Mouse (Mus musculus) cerebellum, postnatal 4 days (tissue): Measurements from ENCODE around the gene Klf9.

ENCODE experiments used
- DNase-seq, 2 experiments: peaks; one replicate each; pipeline ENCODE4 v3.0.0; 2022; ENCODE audit warnings: low spot score in 2 of 2, mixed read lengths in 1 of 2

Klf9 gene

GRCm38 (mm10) chr19:23164651-23165240, 23.7 kb downstream of the Klf9 start:
- DNase-seq, result no peak

GRCm38 (mm10) chr19:23166550-23167284, 25.7 kb downstream of the Klf9 start:
- no peak for DNase-seq

- DNase-seq, result no peak
Measured at GRCm38 (mm10) chr19:23168899-23169658, 28.1 kb downstream of the Klf9 start.

GRCm38 (mm10) chr19:23169659-23170050, 28.6 kb downstream of the Klf9 start:
- DNase-seq, result no peak

DNA sequence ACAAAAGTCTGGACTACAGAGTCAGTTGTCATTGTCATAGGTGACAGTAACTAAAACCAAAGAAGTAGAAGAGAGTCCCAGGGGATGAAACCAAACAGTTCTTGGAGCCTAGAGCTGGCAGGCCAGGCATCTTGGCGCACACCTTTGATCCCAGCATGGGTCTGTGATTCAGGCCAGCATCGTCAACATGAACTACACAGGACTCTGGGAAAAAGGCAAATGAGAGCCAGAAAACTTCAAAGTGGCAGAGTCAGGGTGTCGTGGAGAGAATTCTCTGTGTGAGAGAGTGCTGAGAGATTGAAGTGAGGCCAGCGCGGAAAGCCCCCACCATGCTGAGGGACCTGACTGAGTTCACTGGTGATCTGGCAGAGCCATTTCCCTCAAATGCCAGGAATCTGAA, 29.4 kb downstream of the Klf9 start:
- DNase-seq, result no peak

DNA sequence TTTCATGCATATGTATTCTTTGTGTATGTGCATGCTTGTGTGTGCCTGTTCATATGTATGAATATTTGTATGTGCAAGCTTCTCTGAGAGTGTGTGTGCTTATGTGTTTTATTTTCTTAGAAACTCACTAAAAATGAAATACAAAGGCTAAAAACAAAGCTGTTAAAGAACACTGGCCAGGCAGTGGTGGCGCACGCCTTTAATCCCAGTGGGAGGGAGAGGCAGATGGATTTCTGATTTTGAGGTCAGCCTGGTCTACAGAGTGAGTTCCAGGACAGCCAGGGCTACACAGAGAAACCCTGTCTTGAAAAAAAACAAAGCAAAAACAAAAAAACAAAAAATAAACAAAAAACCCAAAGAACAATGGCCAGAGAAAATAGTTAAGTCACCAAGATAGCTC, 30.1 kb downstream of the Klf9 start:
- DNase-seq, result no peak

- DNase-seq, result no peak
Measured at GRCm38 (mm10) chr19:23175090-23175489, 34.1 kb downstream of the Klf9 start.

GRCm38 (mm10) chr19:23175511-23175910, 34.5 kb downstream of the Klf9 start:
- DNase-seq, result no peak

DNA sequence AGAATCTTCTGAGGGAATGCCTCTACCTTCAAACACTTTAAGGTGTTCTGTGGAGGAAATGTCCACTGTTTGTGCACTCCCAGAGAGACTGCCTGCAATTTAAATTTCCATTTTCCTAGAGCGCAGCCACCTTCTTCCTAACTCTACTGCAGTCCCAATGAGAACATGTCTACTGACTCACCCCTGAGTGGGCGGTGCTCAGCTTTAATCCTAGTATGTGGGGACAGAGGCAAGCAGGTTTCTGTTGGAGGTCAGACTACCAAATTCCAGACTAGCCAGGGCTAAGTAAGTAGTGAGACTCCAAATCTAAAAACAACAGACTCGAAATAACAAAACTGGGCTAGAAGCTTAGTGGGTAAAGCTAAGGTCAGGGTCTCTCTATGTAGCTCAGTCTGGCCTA, 37.5 kb downstream of the Klf9 start:
- no peak for DNase-seq

DNA sequence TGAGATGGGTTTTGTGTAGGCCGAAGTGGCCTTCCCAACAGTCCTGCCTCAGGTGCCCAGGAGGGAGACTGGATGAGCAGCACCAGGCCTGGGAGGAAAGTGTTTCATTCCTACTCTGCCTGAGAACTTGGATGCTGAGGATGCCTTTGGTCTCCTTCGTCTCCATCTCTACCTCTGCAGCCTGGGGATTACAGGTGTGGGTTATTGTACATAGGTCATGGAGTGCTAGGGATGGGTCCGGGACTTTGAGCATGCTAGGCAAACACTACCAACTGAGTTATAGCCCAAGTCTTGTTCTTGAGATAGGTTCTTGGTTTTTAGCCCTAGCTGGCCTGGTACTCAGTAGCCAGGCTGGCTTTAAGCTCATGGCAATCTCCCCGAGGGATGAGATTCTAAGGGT, 42.5 kb downstream of the Klf9 start:
- DNase-seq, result no peak

GRCm38 (mm10) chr19:23184068-23184467, 43.0 kb downstream of the Klf9 start:
- DNase-seq, result no peak

DNA sequence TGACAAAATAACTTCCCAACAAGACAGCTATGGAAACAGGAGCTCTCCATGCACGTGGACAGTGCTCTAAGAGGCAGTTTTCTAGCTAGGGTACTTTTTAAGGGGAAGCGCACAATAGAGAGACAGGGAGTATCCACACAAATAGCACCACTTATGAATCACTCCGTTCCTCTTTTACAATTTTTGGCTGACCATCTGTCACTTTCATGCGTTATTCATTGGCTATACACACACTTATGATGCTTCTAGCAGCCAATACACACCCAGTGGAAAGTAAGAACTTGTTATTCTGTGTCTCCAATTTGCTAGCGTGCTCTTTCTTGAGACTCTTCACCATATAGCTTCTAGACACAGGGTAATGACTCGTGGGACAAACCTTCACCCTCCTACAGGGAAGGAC, 46.7 kb downstream of the Klf9 start:
- DNase-seq, result no peak

DNA sequence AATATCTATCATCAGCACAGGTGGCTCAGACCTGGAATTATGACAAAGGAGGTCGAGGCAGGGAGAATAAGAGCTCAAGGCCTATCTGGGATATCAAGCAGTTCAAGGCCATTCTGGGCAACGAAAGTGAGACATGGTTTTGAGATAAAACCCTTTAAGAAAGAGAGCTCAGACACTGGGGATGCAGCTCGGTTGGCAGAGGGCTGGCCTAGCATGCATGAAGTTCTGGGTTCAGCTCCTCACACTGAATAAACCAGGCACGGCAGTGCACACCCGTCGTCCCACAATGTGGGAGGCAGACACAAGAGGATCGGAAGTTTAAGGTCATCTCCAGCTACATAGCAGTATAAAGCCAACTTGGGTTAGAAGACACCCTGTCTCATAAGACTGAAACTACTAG, 48.0 kb downstream of the Klf9 start:
- DNase-seq, result no peak

GRCm38 (mm10) chr19:23189744-23190143, 48.7 kb downstream of the Klf9 start:
- no peak for DNase-seq

DNA sequence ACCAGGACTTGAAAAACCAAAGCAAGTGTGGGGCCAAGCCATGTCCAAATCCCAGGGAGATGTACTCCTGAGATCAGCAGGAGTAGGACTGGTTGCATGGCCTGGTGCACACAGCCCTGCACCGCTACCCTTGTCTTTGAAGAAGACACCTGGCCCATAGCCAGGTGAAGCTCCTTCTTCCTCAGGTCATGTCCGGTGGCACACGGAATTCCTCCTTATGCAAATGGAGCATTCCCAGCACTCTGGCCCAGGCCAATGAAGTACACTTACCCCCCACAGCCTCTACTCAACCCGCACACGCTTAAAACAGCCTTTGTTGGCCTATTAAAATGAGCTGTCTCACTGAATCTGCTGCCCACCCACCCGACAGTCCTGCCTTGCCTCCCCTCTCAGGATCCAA, 50.5 kb downstream of the Klf9 start:
- DNase-seq, result no peak

GRCm38 (mm10) chr19:23193076-23193475, 52.0 kb downstream of the Klf9 start:
- no peak for DNase-seq

- DNase-seq, result no peak
Measured at GRCm38 (mm10) chr19:23202106-23202505, 61.1 kb downstream of the Klf9 start.

- no peak for DNase-seq
Measured at GRCm38 (mm10) chr19:23203505-23204053, 62.6 kb downstream of the Klf9 start.

DNA sequence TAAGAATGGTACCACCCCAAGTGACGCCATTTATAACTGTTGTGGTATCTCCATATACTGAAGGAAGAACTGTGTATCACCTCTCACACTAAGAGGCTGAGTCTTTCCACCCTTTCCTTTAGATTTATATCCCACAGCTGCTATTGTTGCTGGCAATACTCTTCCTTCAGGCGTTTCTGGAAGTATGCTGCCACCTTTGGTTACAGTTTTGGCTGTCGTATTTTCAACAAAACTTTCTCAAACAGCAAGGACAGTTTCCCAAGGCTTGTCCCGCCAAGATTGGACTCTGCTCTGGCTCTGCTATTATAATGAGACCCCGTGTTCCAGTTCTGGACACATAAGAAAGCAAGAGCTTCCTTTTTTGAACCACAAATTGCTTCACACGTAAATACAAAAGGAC, 70.3 kb downstream of the Klf9 start:
- no peak for DNase-seq

DNA sequence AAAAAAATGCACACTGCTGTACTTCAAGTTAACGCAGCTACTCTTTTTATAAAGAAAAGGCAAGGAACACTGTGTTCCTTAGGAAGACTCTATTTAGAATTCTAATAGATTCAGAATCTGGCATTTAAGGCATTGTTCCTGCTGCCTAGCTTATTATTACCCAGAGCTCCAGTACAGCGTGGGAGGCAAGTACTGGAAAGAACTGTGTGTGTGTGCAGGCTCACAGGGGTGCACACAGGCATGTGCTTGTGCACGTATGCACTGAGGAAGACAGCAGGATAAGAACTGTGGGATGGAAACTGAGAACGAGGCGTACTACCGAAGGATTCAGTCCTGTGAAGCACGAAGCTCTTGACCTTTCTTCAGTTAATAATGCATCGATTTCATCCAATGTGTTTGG, 73.3 kb downstream of the Klf9 start:
- no peak for DNase-seq
